Mouse (Mus musculus) megakaryocyte, embryonic 14.5 days (primary cell): ENCODE results near the gene Evl. TPM values are rescaled to one million over a fixed set of nuclear protein-coding genes. Genes with fewer than 3 reads are reported as not detected.

Source experiments
- H3K27me3 ChIP-seq: replicated peaks from 2 replicates; pipeline ENCODE3; 2012; ENCODE audit warnings: inconsistent platforms
- H3K36me3 ChIP-seq: replicated peaks from 2 replicates; pipeline ENCODE3; 2012; ENCODE audit warnings: low read length, inconsistent platforms, mixed read lengths
- H3K4me1 ChIP-seq: 2 replicates; pipeline ENCODE4 v1.6.1; 2012; ENCODE audit warnings: inconsistent platforms
- H3K4me3 ChIP-seq: replicated peaks from 2 replicates; pipeline ENCODE3; 2012; ENCODE audit warnings: moderate library complexity, mild to moderate bottlenecking, inconsistent platforms
- H3K9me3 ChIP-seq: 2 replicates; pipeline ENCODE4 v1.6.1; 2012; ENCODE audit warnings: inconsistent platforms
- FLI1 ChIP-seq: IDR thresholded peaks from 2 replicates; pipeline ENCODE4 v1.6.1; 2012; ENCODE audit warnings: low read length, inconsistent platforms, mixed read lengths
- GATA1 ChIP-seq: IDR thresholded peaks from 3 replicates; pipeline ENCODE4 v1.6.1; 2012; ENCODE audit warnings: mixed read lengths, low read length, inconsistent platforms, borderline replicate concordance
- polyA plus RNA-seq: library from polyadenylated mRNA; stranded (reverse); fragments of >175 nt; gene quantifications from 2 replicates; pipeline ENCODE4 v1.2.3, GENCODE M21; 2012; ENCODE audit warnings: low replicate concordance; ENCODE audit not compliant: insufficient read depth

Gene Evl
- polyA plus RNA-seq, 1 experiment, result 77.2 TPM

- TF ChIP-seq GATA1, result no peak
- TF ChIP-seq FLI1, result no peak
- peaks cover 36% of the 10 kb centered on the region for H3K27me3 ChIP-seq
- peaks cover 71% of the 10 kb centered on the region for H3K4me1 ChIP-seq
- H3K4me3 ChIP-seq, result peak overlapping the region; percentile 78
- H3K9me3 ChIP-seq, result no peaks in the 10 kb centered on the region
- H3K36me3 ChIP-seq, result no peaks in the 10 kb centered on the region
Observed at GRCm38 (mm10) chr12:108635501-108635900, 81.0 kb downstream of the Evl start.

GRCm38 (mm10) chr12:108637440-108637839 lies 82.9 kb downstream of the Evl start:
- Histone ChIP-seq H3K4me3 (no peak overlapping the region), H3K9me3 (no peaks in the 10 kb centered on the region), H3K36me3 (no peaks in the 10 kb centered on the region), H3K4me1 (peaks cover 55% of the 10 kb centered on the region), H3K27me3 (peaks cover 43% of the 10 kb centered on the region)
- TF ChIP-seq FLI1 (no peak), GATA1 (no peak)

GRCm38 (mm10) chr12:108639126-108639525 lies 84.6 kb downstream of the Evl start:
- no peaks in the 10 kb centered on the region for H3K9me3 ChIP-seq
- H3K36me3 ChIP-seq, result no peaks in the 10 kb centered on the region
- peaks cover 40% of the 10 kb centered on the region for H3K4me1 ChIP-seq
- no peak overlapping the region for H3K4me3 ChIP-seq
- H3K27me3 ChIP-seq, result peaks cover 52% of the 10 kb centered on the region
- TF ChIP-seq GATA1 (no peak), FLI1 (no peak)

GRCm38 (mm10) chr12:108642019-108642418 lies 87.5 kb downstream of the Evl start:
- H3K9me3 ChIP-seq, result no peaks in the 10 kb centered on the region
- H3K27me3 ChIP-seq, result peaks cover 40% of the 10 kb centered on the region
- no peak overlapping the region for H3K4me3 ChIP-seq
- H3K36me3 ChIP-seq, result no peaks in the 10 kb centered on the region
- H3K4me1 ChIP-seq, result peaks cover 32% of the 10 kb centered on the region
- TF ChIP-seq FLI1, result no peak
- no peak for TF ChIP-seq GATA1

- no peak for TF ChIP-seq FLI1
- TF ChIP-seq GATA1, result no peak
- peaks cover 11% of the 10 kb centered on the region for H3K4me1 ChIP-seq
Observed at GRCm38 (mm10) chr12:108646234-108646633, 91.7 kb downstream of the Evl start.

GRCm38 (mm10) chr12:108647784-108648183 lies 93.3 kb downstream of the Evl start:
- peaks cover 16% of the 10 kb centered on the region for H3K4me1 ChIP-seq
- H3K9me3 ChIP-seq, result no peaks in the 10 kb centered on the region
- peaks cover 32% of the 10 kb centered on the region for H3K27me3 ChIP-seq
- no peak for TF ChIP-seq GATA1
- TF ChIP-seq FLI1, result no peak
- H3K4me3 ChIP-seq, result no peak overlapping the region
- peaks cover 4% of the 10 kb centered on the region for H3K36me3 ChIP-seq

More at GRCm38 (mm10) chr12:108646234-108646633, 91.7 kb downstream of the Evl start:
- H3K9me3 ChIP-seq, result no peaks in the 10 kb centered on the region
- H3K27me3 ChIP-seq, result peaks cover 32% of the 10 kb centered on the region
- no peak overlapping the region for H3K4me3 ChIP-seq
- H3K36me3 ChIP-seq, result peaks cover 2% of the 10 kb centered on the region

- Histone ChIP-seq H3K27me3 (peaks cover 41% of the 10 kb centered on the region), H3K4me3 (no peak overlapping the region), H3K9me3 (no peaks in the 10 kb centered on the region), H3K4me1 (peaks cover 23% of the 10 kb centered on the region), H3K36me3 (peaks cover 4% of the 10 kb centered on the region)
- TF ChIP-seq GATA1, result no peak
- no peak for TF ChIP-seq FLI1
Observed at GRCm38 (mm10) chr12:108651053-108651660, 96.6 kb downstream of the Evl start.

GRCm38 (mm10) chr12:108653358-108654335 lies 99.1 kb downstream of the Evl start:
- no peak for TF ChIP-seq GATA1
- no peak for TF ChIP-seq FLI1
- Histone ChIP-seq H3K4me3 (peak overlapping the region; percentile 70), H3K36me3 (peaks cover 2% of the 10 kb centered on the region), H3K4me1 (peaks cover 28% of the 10 kb centered on the region), H3K9me3 (no peaks in the 10 kb centered on the region), H3K27me3 (peaks cover 46% of the 10 kb centered on the region)

- Histone ChIP-seq H3K4me3 (no peak overlapping the region), H3K27me3 (peaks cover 48% of the 10 kb centered on the region), H3K36me3 (no peaks in the 10 kb centered on the region), H3K9me3 (no peaks in the 10 kb centered on the region), H3K4me1 (peaks cover 25% of the 10 kb centered on the region)
- no peak for TF ChIP-seq FLI1
- TF ChIP-seq GATA1, result no peak
Observed at GRCm38 (mm10) chr12:108657350-108657749, 102.8 kb downstream of the Evl start.
